Comparison of ENCODE assay signal across 27 mouse cellular contexts in genomic region chr10:127295986-127296794, GRCm38 (mm10). TPM values are rescaled to one million over a fixed set of nuclear protein-coding genes. Genes with fewer than 3 reads are reported as not detected.
DNase-seq lines count a peak whose midpoint lies in the region; ATAC-seq and TF ChIP-seq lines count a peak whose summit lies in the region.
"Had no signal": no experiment of that assay in that cellular context is flagged by ENCODE, and none has a peak within 500 bp of the region (broad histone marks: within the 10 kb centered on the region; RNA-seq: fewer than 3 reads in every experiment).

No protein-coding gene starts in this region.

- ATAC-seq in heart, embryonic 12.5 days (ENCODE audit: insufficient number of reproducible peaks, low FRiP score): no peak
- ATAC-seq in liver, embryonic 12.5 days: no peak
- ATAC-seq in liver, postnatal 0 days: no peak
- ATAC-seq in G1E (ENCODE audit: extremely low read depth, insufficient number of reproducible peaks, low FRiP score, poor library complexity, severe bottlenecking): no peak
- no peak for ATAC-seq in cerebellum, adult (ENCODE audit: insufficient number of reproducible peaks, low FRiP score, low TSS enrichment)
- ATAC-seq: forebrain, embryonic 16.5 days; hindbrain, postnatal 0 days; midbrain, embryonic 13.5 days had no signal

- H3K27me3 ChIP-seq in heart, embryonic 12.5 days (replicated peaks): no peaks in the 10 kb centered on the region
- H3K27me3 ChIP-seq in liver, embryonic 12.5 days (replicated peaks): no peaks in the 10 kb centered on the region
- no peaks in the 10 kb centered on the region for H3K27me3 ChIP-seq in liver, postnatal 0 days (ENCODE audit: insufficient read depth, low read length)
- H3K27me3 ChIP-seq in G1E (ENCODE audit: insufficient read depth, low read length): no peaks in the 10 kb centered on the region
- H3K27me3 ChIP-seq: embryonic facial prominence, embryonic 15.5 days; limb, embryonic 13.5 days; midbrain, embryonic 13.5 days had no signal

- peak; percentile 35 for TF ChIP-seq POLR2A in embryonic fibroblast, embryonic 13.5 days (IDR thresholded peaks at IDR 0.05; ENCODE audit: low read depth, low read length)

- TF ChIP-seq EP300 in liver, postnatal 0 days (IDR thresholded peaks at IDR 0.05; ENCODE audit: low read depth): no peak

- DNase-seq in heart, postnatal 10 days: no peak
- no peak for DNase-seq in liver, postnatal 0 days
- no peak for DNase-seq in G1E (ENCODE audit: low spot score)
- DNase-seq: adrenal gland, postnatal 25 days; B cell, adult 2 months; cerebellum, adult 11 months; cerebellum, adult 9-11 months; gastrocnemius, postnatal 36 days; kidney, adult 11 months; layer of hippocampus, adult 9-11 months; retina, postnatal 1 day; right cerebral cortex, postnatal 25 days; spleen, adult 18-20 months; thymus, adult 18-20 months; thymus, postnatal 36 days had no signal

- H3K4me3 ChIP-seq in heart, embryonic 12.5 days: no peak overlapping the region
- H3K4me3 ChIP-seq in liver, embryonic 12.5 days: no peak overlapping the region
- H3K4me3 ChIP-seq in liver, postnatal 0 days (ENCODE audit: low read depth, low read length): no peak overlapping the region
- H3K4me3 ChIP-seq in G1E (ENCODE audit: low read depth, low read length): peak overlapping the region; percentile 43; the same call in 1 of the 2 replicates
- no peak overlapping the region for H3K4me3 ChIP-seq in embryonic fibroblast, embryonic 13.5 days (ENCODE audit: insufficient read depth, low read length)
- H3K4me3 ChIP-seq: embryonic facial prominence, embryonic 15.5 days; limb, embryonic 13.5 days; midbrain, embryonic 13.5 days had no signal

- no peaks in the 10 kb centered on the region for H3K9me3 ChIP-seq in heart, embryonic 12.5 days (replicated peaks)
- H3K9me3 ChIP-seq in liver, embryonic 12.5 days (replicated peaks): no peaks in the 10 kb centered on the region
- no peaks in the 10 kb centered on the region for H3K9me3 ChIP-seq in liver, postnatal 0 days (ENCODE audit: low read length)
- H3K9me3 ChIP-seq in G1E (replicated peaks): no peaks in the 10 kb centered on the region
- H3K9me3 ChIP-seq: embryonic facial prominence, embryonic 15.5 days; limb, embryonic 13.5 days; midbrain, embryonic 13.5 days had no signal

- H3K9ac ChIP-seq in heart, embryonic 12.5 days: peak overlapping the region; percentile 22; the same call in 1 of the 2 replicates
- H3K9ac ChIP-seq in liver, embryonic 12.5 days: no peak overlapping the region
- H3K9ac ChIP-seq in liver, postnatal 0 days (replicated peaks): no peak overlapping the region
- H3K9ac ChIP-seq: embryonic facial prominence, embryonic 15.5 days; limb, embryonic 13.5 days; liver, embryonic 14.5 days; midbrain, embryonic 13.5 days had no signal

- no peak for TF ChIP-seq CTCF in liver, postnatal 0 days (IDR thresholded peaks at IDR 0.05; ENCODE audit: low read depth)
- TF ChIP-seq CTCF in G1E (IDR thresholded peaks at IDR 0.05; ENCODE audit: low read depth, low read length): no peak
- no peak for TF ChIP-seq CTCF in embryonic fibroblast, embryonic 13.5 days (IDR thresholded peaks at IDR 0.05; ENCODE audit: borderline replicate concordance, insufficient read depth, low read length)

- H3K27ac ChIP-seq in heart, embryonic 12.5 days (ENCODE audit: poor library complexity, severe bottlenecking): peak overlapping the region; percentile 49; the same call in 1 of the 2 replicates
- 0 out of 2 replicates have a peak overlapping the region, but pooled peaks have one; percentile 37 for H3K27ac ChIP-seq in liver, embryonic 12.5 days
- H3K27ac ChIP-seq in liver, postnatal 0 days (ENCODE audit: low read depth): no peak overlapping the region
- H3K27ac ChIP-seq in embryonic fibroblast, embryonic 13.5 days (ENCODE audit: insufficient read depth, low read length): no peak overlapping the region
- H3K27ac ChIP-seq: embryonic facial prominence, embryonic 15.5 days; hindbrain, postnatal 0 days; limb, embryonic 13.5 days; liver, embryonic 14.5 days; macrophage; midbrain, embryonic 13.5 days had no signal

- 86% methylated on average over 24 of the region's 24 CpGs for WGBS in heart, embryonic 12.5 days
- WGBS in liver, embryonic 12.5 days (ENCODE audit: insufficient replicate concordance): 86% methylated on average over 24 of the region's 24 CpGs
- 86% methylated on average over 24 of the region's 24 CpGs for WGBS in liver, postnatal 0 days (ENCODE audit: insufficient replicate concordance)

- peaks cover 76% of the 10 kb centered on the region for H3K36me3 ChIP-seq in heart, embryonic 12.5 days
- peaks cover 92% of the 10 kb centered on the region for H3K36me3 ChIP-seq in liver, embryonic 12.5 days
- peaks cover 79% of the 10 kb centered on the region for H3K36me3 ChIP-seq in liver, postnatal 0 days (replicated peaks; ENCODE audit: insufficient read depth, low read length)
- H3K36me3 ChIP-seq in G1E (replicated peaks): peaks cover 93% of the 10 kb centered on the region

- intact Hi-C loops in heart, postnatal 10 days (cut with DNase I): loop anchor here (10.0 kb wide), 1 partner anchor 369 kb away; the partner anchor contains the start of genes Nab2 and Nemp1

- H3K4me2 ChIP-seq in heart, embryonic 12.5 days: no peak overlapping the region
- no peak overlapping the region for H3K4me2 ChIP-seq in liver, embryonic 12.5 days
- H3K4me2 ChIP-seq in liver, postnatal 0 days (ENCODE audit: low read depth, low read length): no peak overlapping the region
- H3K4me2 ChIP-seq: embryonic facial prominence, embryonic 15.5 days; heart, embryonic 11.5 days; limb, embryonic 13.5 days; midbrain, embryonic 13.5 days had no signal

- H3K4me1 ChIP-seq in heart, embryonic 12.5 days (replicated peaks): peaks cover 44% of the 10 kb centered on the region
- H3K4me1 ChIP-seq in liver, embryonic 12.5 days: peaks cover 40% of the 10 kb centered on the region
- peaks cover 26% of the 10 kb centered on the region for H3K4me1 ChIP-seq in liver, postnatal 0 days (ENCODE audit: insufficient read depth)
- peaks cover 69% of the 10 kb centered on the region for H3K4me1 ChIP-seq in G1E (ENCODE audit: insufficient read depth, low read depth, low read length)
- peaks cover 3% of the 10 kb centered on the region; the same call in 1 of the 2 replicates for H3K4me1 ChIP-seq in embryonic fibroblast, embryonic 13.5 days (ENCODE audit: control insufficient read depth, insufficient read depth, low read length)

RNA-seq across cellular contexts. Expression of gene Mbd6, which starts 7.4 kb away (rescaled TPM):
- polyA plus RNA-seq in heart, embryonic 12.5 days (2016; fragmentation: Nextera tagmentation; extraction: Ambion mirVana): 13.6 and 14.6 TPM in 2 replicates
- total RNA-seq in heart, postnatal 10 days (2021): 10 to 100 TPM; 34.2 to 35.5 TPM
- polyA plus RNA-seq in liver, embryonic 12.5 days (2016; fragmentation: Nextera tagmentation; extraction: Ambion mirVana): 8.5 and 9.8 TPM in 2 replicates
- polyA plus RNA-seq in liver, postnatal 0 days (2015; fragmentation: Nextera tagmentation; extraction: Ambion mirVana): 5.3 and 5.7 TPM in 2 replicates
- total RNA-seq in G1E (2014; fragmentation: Nextera tagmentation): 107 and 121 TPM in 2 replicates
- 4.1 and 6.6 TPM in 2 replicates for total RNA-seq in G1E (2017)
- 239 and 302 TPM in 2 replicates for polyA plus RNA-seq in G1E (2012)
- 26.4 and 27.2 TPM in 2 replicates for polyA plus RNA-seq in embryonic fibroblast, embryonic 13.5 days (2011; ENCODE audit: insufficient read length, low read depth, missing spikeins)

RNA-seq across cellular contexts. Expression of gene Mars, which starts 15.4 kb away (rescaled TPM):
- polyA plus RNA-seq in heart, embryonic 12.5 days (2016; fragmentation: Nextera tagmentation; extraction: Ambion mirVana): 107 and 110 TPM in 2 replicates
- total RNA-seq in heart, postnatal 10 days (2021): 10 to 100 TPM; 42.0 to 43.9 TPM
- polyA plus RNA-seq in liver, embryonic 12.5 days (2016; fragmentation: Nextera tagmentation; extraction: Ambion mirVana): 192 and 193 TPM in 2 replicates
- 51.3 and 62.3 TPM in 2 replicates for polyA plus RNA-seq in liver, postnatal 0 days (2015; fragmentation: Nextera tagmentation; extraction: Ambion mirVana)
- total RNA-seq in G1E (2014; fragmentation: Nextera tagmentation): 97.3 and 102 TPM in 2 replicates
- 109 and 144 TPM in 2 replicates for total RNA-seq in G1E (2017)
- polyA plus RNA-seq in G1E (2012): 104 and 108 TPM in 2 replicates
- polyA plus RNA-seq in embryonic fibroblast, embryonic 13.5 days (2011; ENCODE audit: insufficient read length, low read depth, missing spikeins): 105 and 110 TPM in 2 replicates

RNA-seq across cellular contexts. Expression of gene Arhgap9, which starts 25.6 kb away (rescaled TPM):
- polyA plus RNA-seq in heart, embryonic 12.5 days (2016; fragmentation: Nextera tagmentation; extraction: Ambion mirVana): 0.89 and 1.8 TPM in 2 replicates
- 1 to 10 TPM; 3.3 to 4.1 TPM for total RNA-seq in heart, postnatal 10 days (2021)
- 15.9 and 16.9 TPM in 2 replicates for polyA plus RNA-seq in liver, embryonic 12.5 days (2016; fragmentation: Nextera tagmentation; extraction: Ambion mirVana)
- polyA plus RNA-seq in liver, postnatal 0 days (2015; fragmentation: Nextera tagmentation; extraction: Ambion mirVana): 13.5 and 14.8 TPM in 2 replicates
- 43.3 and 43.7 TPM in 2 replicates for total RNA-seq in G1E (2014; fragmentation: Nextera tagmentation)
- total RNA-seq in G1E (2017): 89.2 and 100 TPM in 2 replicates
- 54.8 and 59.5 TPM in 2 replicates for polyA plus RNA-seq in G1E (2012)
- 0.18 TPM in 1 of 2 replicates, not detected in the other for polyA plus RNA-seq in embryonic fibroblast, embryonic 13.5 days (2011; ENCODE audit: insufficient read length, low read depth, missing spikeins)

RNA-seq across cellular contexts. Expression of gene Dctn2, which starts 30.0 kb away (rescaled TPM):
- polyA plus RNA-seq in heart, embryonic 12.5 days (2016; fragmentation: Nextera tagmentation; extraction: Ambion mirVana): 133 and 136 TPM in 2 replicates
- total RNA-seq in heart, postnatal 10 days (2021): 100 to 1,000 TPM; 166 to 167 TPM
- polyA plus RNA-seq in liver, embryonic 12.5 days (2016; fragmentation: Nextera tagmentation; extraction: Ambion mirVana): 95.5 and 96.1 TPM in 2 replicates
- polyA plus RNA-seq in liver, postnatal 0 days (2015; fragmentation: Nextera tagmentation; extraction: Ambion mirVana): 65.3 and 67.4 TPM in 2 replicates
- 135 TPM in 2 replicates for total RNA-seq in G1E (2014; fragmentation: Nextera tagmentation)
- total RNA-seq in G1E (2017): 139 and 154 TPM in 2 replicates
- polyA plus RNA-seq in G1E (2012): 161 and 175 TPM in 2 replicates
- 149 and 162 TPM in 2 replicates for polyA plus RNA-seq in embryonic fibroblast, embryonic 13.5 days (2011; ENCODE audit: insufficient read length, low read depth, missing spikeins)

RNA-seq across cellular contexts. Expression of gene Kif5a, which starts 33.0 kb away (rescaled TPM):
- 0.37 and 0.79 TPM in 2 replicates for polyA plus RNA-seq in heart, embryonic 12.5 days (2016; fragmentation: Nextera tagmentation; extraction: Ambion mirVana)
- under 1 TPM; 0.42 to 0.89 TPM for total RNA-seq in heart, postnatal 10 days (2021)
- polyA plus RNA-seq in liver, embryonic 12.5 days (2016; fragmentation: Nextera tagmentation; extraction: Ambion mirVana): 0.08 and 0.12 TPM in 2 replicates
- polyA plus RNA-seq in liver, postnatal 0 days (2015; fragmentation: Nextera tagmentation; extraction: Ambion mirVana): 0.06 TPM in 2 replicates
- 0.10 TPM in 1 of 2 replicates, not detected in the other for total RNA-seq in G1E (2014; fragmentation: Nextera tagmentation)
- total RNA-seq in G1E (2017): 0.11 and 0.17 TPM in 2 replicates
- 0.04 and 0.22 TPM in 2 replicates for polyA plus RNA-seq in G1E (2012)
- 0.80 and 1.6 TPM in 2 replicates for polyA plus RNA-seq in embryonic fibroblast, embryonic 13.5 days (2011; ENCODE audit: insufficient read length, low read depth, missing spikeins)

Comparison
In these comparisons a context has a peak if more than half of its experiments do, and no peak if none do; other contexts are left out.
1. H3K27ac ChIP-seq: peak in heart, embryonic 12.5 days (single experiment) and liver, embryonic 12.5 days (single experiment); none in liver, postnatal 0 days (single experiment) and embryonic fibroblast, embryonic 13.5 days (single experiment).